Mouse (Mus musculus) embryonic facial prominence, embryonic 11.5 days (tissue): ENCODE measurements around the gene Pkd2l1. TPM values are rescaled to one million over a fixed set of nuclear protein-coding genes. Genes with fewer than 3 reads are reported as not detected.

Experiments
- ATAC-seq: fragments of 200-750 bp; cut with Nextera tagmentation; replicated peaks from 2 replicates; pipeline ENCODE4 v1.8.0; 2017; ENCODE audit warnings: low read depth; ENCODE audit not compliant: insufficient number of reproducible peaks, low FRiP score, low TSS enrichment
- DNase-seq: peaks from one replicate; pipeline ENCODE4 v3.0.0-alpha.2; 2015; ENCODE audit warnings: low spot score
- H3K27ac ChIP-seq: fragments of 300-500 bp; sonication (generic); replicated peaks from 2 replicates; pipeline ENCODE4 v1.5.1; 2014; ENCODE audit warnings: mild to moderate bottlenecking, low read depth, low read length, control low read depth
- H3K27me3 ChIP-seq: fragments of 300-500 bp; sonication (generic); 2 replicates; pipeline ENCODE4 v1.6.1; 2014; ENCODE audit warnings: mild to moderate bottlenecking, low read length, moderate library complexity, mixed read lengths; ENCODE audit not compliant: control insufficient read depth, insufficient read depth
- H3K36me3 ChIP-seq: fragments of 300-500 bp; sonication (generic); replicated peaks from 2 replicates; pipeline ENCODE4 v1.6.1; 2014; ENCODE audit warnings: low read depth, mild to moderate bottlenecking, low read length, moderate library complexity, mixed read lengths; ENCODE audit not compliant: control insufficient read depth, insufficient read depth
- H3K4me1 ChIP-seq: fragments of 300-500 bp; sonication (generic); 2 replicates; pipeline ENCODE4 v1.6.1; 2014; ENCODE audit warnings: low read length, mixed read lengths; ENCODE audit not compliant: control insufficient read depth, insufficient read depth
- H3K4me2 ChIP-seq: fragments of 300-500 bp; sonication (generic); 2 replicates; pipeline ENCODE4 v1.6.1; 2014; ENCODE audit warnings: low read depth, mild to moderate bottlenecking, control low read depth, low read length, moderate library complexity
- H3K4me3 ChIP-seq: fragments of 300-500 bp; sonication (generic); 2 replicates; pipeline ENCODE4 v1.5.1; 2014; ENCODE audit warnings: low read depth, low read length, control low read depth
- H3K9ac ChIP-seq: fragments of 300-500 bp; sonication (generic); replicated peaks from 2 replicates; pipeline ENCODE4 v1.6.1; 2014; ENCODE audit warnings: mild to moderate bottlenecking, control low read depth, low read length
- H3K9me3 ChIP-seq: fragments of 300-500 bp; sonication (generic); replicated peaks from 2 replicates; pipeline ENCODE4 v1.6.1; 2016; ENCODE audit warnings: mild to moderate bottlenecking, low read length, inconsistent platforms, mixed read lengths; ENCODE audit not compliant: control insufficient read depth
- WGBS: fragments of 180-500 bp; shearing (Covaris S2); extraction: QIAGEN DNeasy Blood & Tissue Kit; methylation state at CpG from one replicate; pipeline ENCODE4 v1.1.7; 2014; 5-methylcytosine and 5-hydroxymethylcytosine counted together
- polyA plus RNA-seq: library from polyadenylated mRNA; unstranded; fragments of >200 nt; fragmentation: Nextera tagmentation; extraction: Ambion mirVana; gene quantifications from 2 replicates; pipeline ENCODE4 v1.2.1, GENCODE M21; 2014

Pkd2l1 gene
- polyA plus RNA-seq, 1 experiment from 2014 or later: not detected

DNA sequence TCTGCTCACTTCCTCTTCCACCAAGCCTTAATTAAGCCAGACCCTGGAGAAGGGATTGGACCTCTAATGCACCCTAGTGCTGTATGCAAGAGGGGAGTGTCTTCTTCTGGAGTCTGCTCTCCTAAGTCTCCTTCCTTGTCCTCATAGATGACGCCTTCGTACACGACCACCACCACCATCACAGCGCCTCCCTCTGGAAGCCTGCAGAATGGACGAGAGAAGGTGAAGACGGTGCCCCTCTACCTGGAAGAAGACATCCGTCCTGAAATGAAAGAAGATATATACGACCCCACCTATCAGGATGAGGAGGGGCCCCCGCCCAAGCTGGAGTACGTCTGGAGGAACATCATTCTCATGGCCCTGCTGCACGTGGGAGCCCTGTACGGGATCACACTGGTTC is 23.0 kb upstream of the Pkd2l1 start:
- WGBS: 73% methylated on average over 12 of the region's 12 CpGs
- no peaks in the 10 kb centered on the region for H3K4me1 ChIP-seq
- H3K27me3 ChIP-seq: no peaks in the 10 kb centered on the region
- no peaks in the 10 kb centered on the region for H3K36me3 ChIP-seq
- H3K27ac ChIP-seq: no peak overlapping the region
- ATAC-seq (no peak), DNase-seq (no peak)
- H3K9me3 ChIP-seq: no peaks in the 10 kb centered on the region
- no peak overlapping the region for H3K9ac ChIP-seq
- no peak overlapping the region for H3K4me3 ChIP-seq
- no peak overlapping the region for H3K4me2 ChIP-seq

DNA sequence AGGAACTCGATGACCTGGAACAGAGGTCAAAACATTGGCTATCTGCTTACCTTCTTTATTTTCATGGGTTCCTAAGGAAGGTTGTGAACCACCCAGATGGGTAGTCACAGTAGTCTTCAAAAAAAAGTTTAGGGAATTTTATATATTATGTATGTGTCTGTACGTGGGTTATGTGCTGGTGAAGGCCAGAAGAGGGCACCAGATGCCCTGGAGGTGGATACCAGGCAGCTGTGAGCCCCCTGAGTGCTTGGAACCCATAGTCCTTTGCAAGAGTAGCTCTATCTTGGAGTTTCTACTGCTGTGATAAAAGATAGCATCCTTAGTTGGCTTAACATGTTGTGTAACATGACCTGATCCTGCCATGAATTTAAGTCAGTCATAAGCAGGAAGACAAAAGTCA is 14.8 kb upstream of the Pkd2l1 start:
- no peak overlapping the region for H3K9ac ChIP-seq
- no peaks in the 10 kb centered on the region for H3K4me1 ChIP-seq
- ATAC-seq (no peak), DNase-seq (no peak)
- 73% methylated on average over 2 of the region's 2 CpGs for WGBS
- no peak overlapping the region for H3K4me2 ChIP-seq
- H3K36me3 ChIP-seq: no peaks in the 10 kb centered on the region
- H3K27me3 ChIP-seq: no peaks in the 10 kb centered on the region
- no peak overlapping the region for H3K4me3 ChIP-seq
- no peaks in the 10 kb centered on the region for H3K9me3 ChIP-seq
- no peak overlapping the region for H3K27ac ChIP-seq

DNA sequence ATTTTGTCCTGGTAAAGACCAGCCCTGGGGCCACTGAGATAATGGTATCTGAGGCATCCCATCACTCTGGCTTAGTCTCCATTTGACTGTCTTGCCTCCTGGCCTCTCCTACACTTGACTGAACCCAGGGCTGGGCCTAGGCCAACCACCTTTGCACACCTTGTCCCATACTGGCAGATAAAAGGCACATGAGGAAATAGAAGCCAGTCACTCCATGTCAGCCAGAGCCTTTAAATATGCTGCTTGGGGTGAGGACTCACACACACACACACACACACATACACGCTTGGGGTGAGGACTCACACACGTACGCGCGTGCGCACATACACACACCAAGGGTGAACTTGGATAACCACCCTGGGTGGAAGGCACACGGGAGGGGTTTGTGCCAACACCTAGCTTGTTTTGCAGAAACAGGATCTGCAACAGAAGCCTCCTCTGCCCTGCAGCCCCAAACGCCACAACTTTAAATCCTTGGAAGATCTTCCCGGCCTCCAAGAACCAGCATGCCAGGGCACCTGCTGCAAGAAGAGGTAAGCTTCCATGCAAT is 10.8 kb upstream of the Pkd2l1 start, which contains the start of gene Scd3:
Gene Scd3 (plus strand): TSS at position 255 of the 550 bp plus-strand sequence.
- Histone ChIP-seq H3K4me2 (no peak within 1 kb of the TSS), H3K36me3 (no peaks in the 10 kb centered on the region), H3K4me3 (no peak within 1 kb of the TSS), H3K27ac (no peak within 1 kb of the TSS), H3K9me3 (no peaks in the 10 kb centered on the region), H3K9ac (no peak within 1 kb of the TSS), H3K27me3 (no peaks in the 10 kb centered on the region), H3K4me1 (no peaks in the 10 kb centered on the region)
- 93% methylated on average over 9 of the region's 9 CpGs for WGBS
- DNase-seq: no peak
- ATAC-seq: no peak

GRCm38 (mm10) chr19:44198964-44199363 is 6.7 kb upstream of the Pkd2l1 start:
- DNase-seq: peak; percentile 13
- WGBS: 81% methylated on average over 2 of the region's 2 CpGs

GRCm38 (mm10) chr19:44198494-44198893 is 6.3 kb upstream of the Pkd2l1 start:
- no peak overlapping the region for H3K4me2 ChIP-seq
- DNase-seq (no peak), ATAC-seq (no peak)
- H3K9me3 ChIP-seq: no peaks in the 10 kb centered on the region
- no peak overlapping the region for H3K27ac ChIP-seq
- no peaks in the 10 kb centered on the region for H3K4me1 ChIP-seq
- H3K27me3 ChIP-seq: no peaks in the 10 kb centered on the region
- no peak overlapping the region for H3K4me3 ChIP-seq
- no peak overlapping the region for H3K9ac ChIP-seq
- 90% methylated on average over 6 of the region's 6 CpGs for WGBS
- H3K36me3 ChIP-seq: no peaks in the 10 kb centered on the region

More at GRCm38 (mm10) chr19:44198964-44199363, 6.7 kb upstream of the Pkd2l1 start:
- Histone ChIP-seq H3K9ac (no peak overlapping the region), H3K36me3 (no peaks in the 10 kb centered on the region), H3K4me3 (no peak overlapping the region), H3K4me2 (no peak overlapping the region), H3K9me3 (no peaks in the 10 kb centered on the region), H3K27me3 (no peaks in the 10 kb centered on the region), H3K4me1 (no peaks in the 10 kb centered on the region), H3K27ac (no peak overlapping the region)
- no peak for ATAC-seq

DNA sequence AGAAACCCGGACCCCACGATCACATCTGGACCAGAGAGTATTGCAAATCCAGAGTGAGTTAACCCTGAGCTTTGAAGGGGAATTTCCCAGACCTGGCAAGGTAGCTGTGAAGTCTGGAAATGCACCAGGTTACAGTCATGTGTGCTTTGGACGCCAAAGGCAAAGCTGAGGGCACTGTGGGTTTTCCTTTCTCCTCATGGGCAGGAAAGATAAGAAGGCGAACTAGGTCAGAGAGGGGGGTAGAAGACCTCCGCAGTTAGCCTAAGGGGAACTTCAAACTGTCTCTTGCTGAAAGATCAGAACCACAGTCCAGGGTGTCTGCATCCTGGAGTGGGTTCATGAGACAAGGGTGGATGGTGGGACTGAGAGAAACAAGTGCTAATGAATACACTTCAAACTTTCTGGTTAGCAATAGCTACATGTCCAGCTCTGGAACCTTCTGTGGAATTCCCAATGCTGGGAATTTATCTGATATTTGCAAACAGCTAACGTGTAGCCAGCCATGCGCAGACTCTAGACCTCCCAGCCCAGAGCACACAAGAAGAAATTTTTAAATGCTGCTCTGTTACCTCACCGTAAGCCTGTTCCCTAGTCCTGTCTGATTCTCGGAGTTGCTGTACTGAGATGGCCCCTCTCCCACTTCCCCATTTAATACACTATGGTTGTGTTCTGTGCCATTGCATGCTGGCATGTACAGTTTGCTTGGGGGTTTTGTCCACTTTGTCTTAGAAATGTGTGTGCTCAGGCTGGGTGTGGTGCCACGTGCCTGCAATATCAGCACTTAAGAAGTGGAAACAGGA is 5.0 kb upstream of the Pkd2l1 start:
- WGBS: 89% methylated on average over 10 of the region's 10 CpGs
- Histone ChIP-seq H3K27ac (no peak overlapping the region), H3K27me3 (no peaks in the 10 kb centered on the region), H3K4me2 (no peak overlapping the region), H3K9ac (no peak overlapping the region), H3K4me3 (no peak overlapping the region), H3K4me1 (no peaks in the 10 kb centered on the region), H3K9me3 (no peaks in the 10 kb centered on the region), H3K36me3 (no peaks in the 10 kb centered on the region)
- DNase-seq (no peak), ATAC-seq (no peak)

DNA sequence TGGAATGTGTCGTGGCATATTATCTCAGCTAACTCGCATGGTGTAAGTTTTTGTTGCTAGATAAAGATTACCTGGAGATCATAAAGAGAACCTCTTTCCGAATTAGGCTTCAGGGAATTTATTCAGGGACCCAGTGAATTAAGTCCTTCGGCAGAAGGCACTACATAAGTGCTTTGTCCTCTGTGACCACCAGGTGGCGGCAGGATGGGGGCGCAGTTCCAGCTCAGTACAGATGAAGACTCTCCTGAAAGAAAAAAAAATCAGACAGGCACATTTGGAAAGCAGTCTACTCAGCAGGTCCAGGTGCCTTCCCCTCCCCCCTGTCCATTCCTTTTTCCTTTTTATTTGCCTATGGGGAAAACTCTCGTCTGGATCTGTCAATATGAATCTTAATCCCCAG is 2.9 kb upstream of the Pkd2l1 start:
- DNase-seq: peak; percentile 75

DNA sequence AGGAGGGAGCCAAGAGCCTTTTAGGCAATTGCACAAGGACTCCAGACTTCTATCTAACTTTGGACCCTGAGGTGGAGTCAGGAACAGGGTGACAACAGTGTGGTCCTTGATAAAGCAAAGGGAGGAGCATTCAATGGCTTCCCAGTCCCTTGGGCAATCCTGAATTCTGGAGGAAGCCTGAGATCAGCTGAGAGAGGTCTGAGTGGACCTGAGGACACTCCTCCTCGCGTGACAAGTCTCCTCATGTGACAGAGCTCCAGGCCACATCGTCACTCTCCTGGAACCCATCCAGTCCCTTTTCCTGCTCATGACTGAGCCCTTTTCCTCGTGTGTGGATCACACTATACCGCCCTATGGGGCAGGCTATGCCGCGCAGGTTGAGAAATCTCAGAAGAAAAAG is 1.7 kb upstream of the Pkd2l1 start:
- no peak for ATAC-seq
- Histone ChIP-seq H3K27me3 (no peaks in the 10 kb centered on the region), H3K36me3 (no peaks in the 10 kb centered on the region), H3K9me3 (no peaks in the 10 kb centered on the region), H3K4me3 (no peak overlapping the region), H3K27ac (no peak overlapping the region), H3K4me1 (no peaks in the 10 kb centered on the region), H3K9ac (no peak overlapping the region), H3K4me2 (no peak overlapping the region)
- DNase-seq: no peak
- 82% methylated on average over 7 of the region's 7 CpGs for WGBS

More for the DNA sequence above, 2.9 kb upstream of the Pkd2l1 start:
- H3K27ac ChIP-seq: no peak overlapping the region
- H3K4me2 ChIP-seq: no peak overlapping the region
- no peak for ATAC-seq
- no peak overlapping the region for H3K4me3 ChIP-seq
- no peak overlapping the region for H3K9ac ChIP-seq
- no peaks in the 10 kb centered on the region for H3K36me3 ChIP-seq
- 15% methylated on average over 7 of the region's 7 CpGs for WGBS
- no peaks in the 10 kb centered on the region for H3K9me3 ChIP-seq
- no peaks in the 10 kb centered on the region for H3K4me1 ChIP-seq
- H3K27me3 ChIP-seq: no peaks in the 10 kb centered on the region
